Mouse (Mus musculus) heart, postnatal 0 days (tissue): ENCODE results near the gene Setd3. TPM values are rescaled to one million over a fixed set of nuclear protein-coding genes. Genes with fewer than 3 reads are reported as not detected.

ENCODE experiments used
- ATAC-seq: fragments of 200-750 bp; cut with Nextera tagmentation; 2 replicates; pipeline ENCODE4 v1.8.0; 2017; ENCODE audit warnings: low read depth, moderate number of reproducible peaks, moderate library complexity; ENCODE audit not compliant: insufficient read depth
- DNase-seq: peaks from one replicate; pipeline ENCODE4 v3.0.0-alpha.2; 2016; ENCODE audit warnings: low spot score
- H3K27ac ChIP-seq: fragments of 300-500 bp; sonication (generic); 2 replicates; pipeline ENCODE4 v1.5.1; 2014; ENCODE audit warnings: low read depth, mild to moderate bottlenecking
- H3K27me3 ChIP-seq: fragments of 300-500 bp; sonication (generic); 2 replicates; pipeline ENCODE4 v1.6.1; 2014; ENCODE audit warnings: low read length, mixed read lengths; ENCODE audit not compliant: control insufficient read depth, insufficient read depth
- H3K36me3 ChIP-seq: fragments of 300-500 bp; sonication (generic); replicated peaks from 2 replicates; pipeline ENCODE4 v1.6.1; 2014; ENCODE audit warnings: low read length, mixed read lengths; ENCODE audit not compliant: control insufficient read depth, insufficient read depth
- H3K4me1 ChIP-seq: fragments of 300-500 bp; sonication (generic); 2 replicates; pipeline ENCODE4 v1.6.1; 2014; ENCODE audit warnings: antibody characterized with exemption; ENCODE audit not compliant: control insufficient read depth, insufficient read depth
- H3K4me2 ChIP-seq: fragments of 300-500 bp; sonication (generic); 2 replicates; pipeline ENCODE4 v1.6.1; 2014; ENCODE audit warnings: low read depth, mild to moderate bottlenecking, low read length, moderate library complexity
- H3K4me3 ChIP-seq: fragments of 300-500 bp; sonication (generic); 2 replicates; pipeline ENCODE4 v1.5.1; 2014; ENCODE audit warnings: low read depth, low read length
- H3K9ac ChIP-seq: fragments of 300-500 bp; sonication (generic); replicated peaks from 2 replicates; pipeline ENCODE4 v1.6.1; 2014; ENCODE audit warnings: low read depth, low read length, mixed read lengths
- H3K9me3 ChIP-seq: fragments of 300-500 bp; sonication (generic); replicated peaks from 2 replicates; pipeline ENCODE4 v1.6.1; 2016; ENCODE audit warnings: low read length; ENCODE audit not compliant: control insufficient read depth
- CTCF ChIP-seq: IDR thresholded peaks from 2 replicates; pipeline ENCODE4 v1.5.1; 2016; ENCODE audit warnings: antibody characterized with exemption, control low read depth, low read depth
- EP300 ChIP-seq: IDR thresholded peaks from 2 replicates; pipeline ENCODE4 v1.6.1; 2016; ENCODE audit warnings: antibody characterized with exemption, low read depth
- WGBS: fragments of 180-500 bp; shearing (Covaris S2); extraction: QIAGEN DNeasy Blood & Tissue Kit; methylation state at CpG from one replicate; pipeline ENCODE4 v1.1.7; 2014; 5-methylcytosine and 5-hydroxymethylcytosine counted together
- polyA plus RNA-seq: library from polyadenylated mRNA; unstranded; fragments of >200 nt; fragmentation: Nextera tagmentation; extraction: Ambion mirVana; gene quantifications from 2 replicates; pipeline ENCODE4 v1.2.1, GENCODE M21; 2015
- total RNA-seq: library from RNA; depleted of rRNA; stranded (reverse); fragments of >200 nt; gene quantifications from 2 replicates; pipeline ENCODE4 v1.2.3, GENCODE M21; 2014; ENCODE audit warnings: low replicate concordance

The Setd3 gene
- total and polyA plus RNA-seq, 2 experiments from 2014 or later: 56.2 to 61.3 TPM

DNA sequence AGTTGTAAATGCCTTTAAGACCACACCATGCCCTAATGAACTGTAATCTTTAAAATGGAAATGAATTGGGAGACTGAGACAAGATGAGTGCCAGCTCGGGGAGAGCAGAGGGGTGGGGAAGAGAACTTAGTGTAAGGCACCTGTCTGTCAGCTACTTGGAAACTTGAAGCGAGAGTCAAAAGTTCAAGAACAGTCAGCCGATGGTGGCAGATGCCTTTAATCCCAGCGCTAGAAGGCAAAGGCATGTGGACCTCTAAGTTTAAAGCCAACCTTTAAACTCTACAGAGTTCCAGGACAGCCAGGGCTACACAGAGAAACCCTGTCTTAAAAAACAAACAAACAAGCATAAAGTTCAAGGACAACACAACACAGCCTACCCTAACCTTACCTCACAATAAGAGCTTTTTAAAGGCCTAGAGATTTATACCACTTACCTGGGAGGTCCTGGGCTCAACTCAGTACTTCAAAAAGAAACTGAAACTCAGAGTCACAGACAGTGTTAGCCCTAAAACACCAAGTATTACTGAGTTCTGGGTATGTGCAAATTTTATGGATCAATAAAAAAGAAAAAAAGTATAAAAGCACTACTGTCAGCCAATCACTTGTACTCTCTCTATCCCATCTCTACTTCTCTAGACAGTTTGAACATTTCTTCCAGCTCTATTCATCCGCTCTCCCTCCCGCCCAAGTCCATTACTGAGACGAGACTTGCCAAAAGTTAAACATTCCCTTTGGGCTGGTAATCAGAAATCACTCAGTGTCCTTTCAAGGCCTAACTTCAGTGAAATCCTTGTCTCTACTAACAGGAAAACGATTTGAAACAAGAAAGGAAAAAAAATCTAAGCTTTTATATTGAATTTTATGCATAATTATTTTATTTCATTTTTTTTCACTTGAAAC lies 4.3 kb downstream of the Setd3 start:
- Histone ChIP-seq H3K27ac (no peak overlapping the region), H3K4me2 (no peak overlapping the region), H3K9me3 (no peaks in the 10 kb centered on the region), H3K36me3 (no peaks in the 10 kb centered on the region), H3K27me3 (no peaks in the 10 kb centered on the region), H3K9ac (no peak overlapping the region), H3K4me1 (peaks cover 34% of the 10 kb centered on the region), H3K4me3 (no peak overlapping the region)
- TF ChIP-seq CTCF (no peak), EP300 (no peak)
- no peak for DNase-seq
- WGBS: 66% methylated on average over 8 of the region's 8 CpGs
- ATAC-seq: no peak

DNA sequence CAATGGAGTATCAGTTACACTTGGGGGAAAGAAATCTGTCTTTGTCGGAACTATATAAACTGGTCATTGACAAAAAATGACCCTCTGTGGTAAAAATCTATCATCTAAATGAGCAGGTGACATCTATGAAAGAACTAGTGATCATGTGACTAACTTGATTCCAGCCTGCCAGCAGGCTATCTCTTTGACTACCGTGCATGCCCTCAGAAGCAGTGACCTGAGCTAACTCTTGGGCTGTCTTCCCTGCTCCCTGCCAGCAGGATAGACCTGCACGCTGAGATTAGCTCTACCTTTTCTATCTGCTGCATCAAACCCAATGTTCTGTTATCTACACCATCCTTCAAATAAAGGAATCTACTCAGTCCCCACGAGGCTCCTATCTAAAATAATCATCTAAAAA lies 6.5 kb downstream of the Setd3 start:
- WGBS: 45% methylated on average over 4 of the region's 4 CpGs
- Histone ChIP-seq H3K27me3 (no peaks in the 10 kb centered on the region), H3K4me3 (no peak overlapping the region), H3K36me3 (no peaks in the 10 kb centered on the region), H3K4me1 (peaks cover 44% of the 10 kb centered on the region), H3K4me2 (no peak overlapping the region), H3K9me3 (no peaks in the 10 kb centered on the region), H3K27ac (no peak overlapping the region), H3K9ac (no peak overlapping the region)
- DNase-seq (no peak), ATAC-seq (no peak)
- TF ChIP-seq CTCF (no peak), EP300 (no peak)

- Histone ChIP-seq H3K4me2 (no peak overlapping the region), H3K9ac (no peak overlapping the region), H3K27ac (no peak overlapping the region), H3K9me3 (no peaks in the 10 kb centered on the region), H3K36me3 (no peaks in the 10 kb centered on the region), H3K4me1 (peaks cover 37% of the 10 kb centered on the region), H3K4me3 (no peak overlapping the region), H3K27me3 (no peaks in the 10 kb centered on the region)
- DNase-seq: no peak
- TF ChIP-seq EP300 (no peak), CTCF (no peak)
- ATAC-seq: no peak
Observed at GRCm38 (mm10) chr12:108171336-108171735, 7.8 kb downstream of the Setd3 start.

DNA sequence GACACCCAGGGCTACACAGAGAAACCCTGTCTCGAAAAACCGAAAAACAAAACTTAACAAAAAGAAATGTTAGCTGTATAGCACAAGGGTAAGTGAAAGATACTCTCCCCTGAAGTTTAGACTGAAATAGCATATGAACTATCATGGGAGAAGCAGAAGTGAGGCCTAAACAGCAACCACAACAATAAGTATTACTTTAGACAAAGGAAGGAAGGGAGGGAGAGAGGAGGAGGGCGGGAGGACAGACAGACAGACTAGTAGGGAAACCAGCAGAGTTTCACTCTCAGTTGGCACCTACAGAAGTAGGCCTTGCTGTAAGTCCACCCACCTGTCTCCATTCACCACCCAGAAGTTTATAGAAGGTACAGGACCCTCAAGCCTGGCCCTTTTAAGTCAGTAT lies 8.6 kb downstream of the Setd3 start:
- H3K4me3 ChIP-seq: no peak overlapping the region
- DNase-seq: no peak
- TF ChIP-seq EP300 (no peak), CTCF (no peak)
- peaks cover 36% of the 10 kb centered on the region for H3K4me1 ChIP-seq
- no peaks in the 10 kb centered on the region for H3K27me3 ChIP-seq
- no peak overlapping the region for H3K9ac ChIP-seq
- H3K36me3 ChIP-seq: no peaks in the 10 kb centered on the region
- H3K27ac ChIP-seq: no peak overlapping the region
- WGBS: 83% methylated on average over 3 of the region's 3 CpGs
- ATAC-seq: no peak
- no peak overlapping the region for H3K4me2 ChIP-seq
- no peaks in the 10 kb centered on the region for H3K9me3 ChIP-seq

DNA sequence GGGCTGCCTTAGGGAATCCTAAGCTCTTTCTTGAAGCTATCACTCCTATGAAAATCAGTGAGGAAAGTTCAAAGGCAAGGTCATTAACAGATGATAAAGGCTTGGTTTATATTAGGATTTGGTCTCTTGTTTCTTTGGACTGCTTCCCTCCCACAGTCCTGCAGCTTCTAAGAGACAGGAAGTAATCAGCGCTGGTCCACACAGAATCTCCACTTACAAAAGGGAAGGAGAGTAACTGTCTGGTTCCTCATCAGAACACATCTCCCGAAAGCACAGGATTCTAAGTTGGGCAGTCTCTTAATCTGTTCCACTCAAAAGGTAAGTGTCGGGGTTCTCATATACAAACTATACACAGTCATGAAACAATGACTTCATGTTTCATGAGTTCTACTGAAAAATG lies 10.2 kb downstream of the Setd3 start:
- no peak for DNase-seq
- Histone ChIP-seq H3K36me3 (peaks cover 8% of the 10 kb centered on the region; the same call in 1 of the 2 replicates), H3K27ac (no peak overlapping the region), H3K4me3 (no peak overlapping the region), H3K9me3 (no peaks in the 10 kb centered on the region), H3K9ac (no peak overlapping the region), H3K4me1 (peaks cover 30% of the 10 kb centered on the region), H3K4me2 (no peak overlapping the region), H3K27me3 (no peaks in the 10 kb centered on the region)
- 47% methylated on average over 3 of the region's 3 CpGs for WGBS
- ATAC-seq: no peak
- no peak for TF ChIP-seq EP300
- TF ChIP-seq CTCF: no peak

DNA sequence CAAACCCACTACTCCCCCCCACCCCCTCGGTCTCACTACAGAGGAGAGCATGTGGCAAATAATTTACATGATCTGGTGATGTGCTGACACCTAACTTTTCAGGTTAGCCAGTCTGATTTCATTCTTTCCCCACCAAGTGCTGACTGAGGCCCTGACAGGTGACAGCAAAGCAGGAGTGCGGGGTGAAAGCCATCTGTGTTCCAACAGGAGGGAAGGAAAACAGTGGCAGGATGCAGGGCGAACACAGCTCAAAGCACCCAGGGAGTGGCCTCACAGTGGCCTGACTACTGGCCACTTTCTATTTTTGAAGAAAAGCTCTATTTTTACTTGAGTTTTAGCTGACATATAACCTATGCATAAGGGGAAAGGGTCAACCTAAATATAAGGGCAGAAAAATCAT lies 15.4 kb downstream of the Setd3 start:
- peaks cover 54% of the 10 kb centered on the region for H3K36me3 ChIP-seq
- H3K4me3 ChIP-seq: no peak overlapping the region
- no peaks in the 10 kb centered on the region for H3K9me3 ChIP-seq
- H3K4me1 ChIP-seq: peaks cover 8% of the 10 kb centered on the region
- H3K27me3 ChIP-seq: no peaks in the 10 kb centered on the region
- ATAC-seq (no peak), DNase-seq (no peak)
- TF ChIP-seq CTCF: no peak
- no peak for TF ChIP-seq EP300
- whole genome bisulfite sequencing: 72% methylated on average over 3 of the region's 3 CpGs
- H3K27ac ChIP-seq: no peak overlapping the region
- H3K4me2 ChIP-seq: no peak overlapping the region
- no peak overlapping the region for H3K9ac ChIP-seq
